Mouse (Mus musculus) layer of hippocampus, adult 2 months (tissue): ENCODE results near the gene Stard3nl. TPM values are rescaled to one million over a fixed set of nuclear protein-coding genes. Genes with fewer than 3 reads are reported as not detected.

ENCODE experiments used
- DNase-seq, 2 experiments: peaks; one replicate each; pipeline ENCODE4 v3.0.0; 2022; ENCODE audit warnings: low spot score in 2 of 2
- H3K27ac ChIP-seq: fragments of 200-600 bp; 2 replicates; pipeline ENCODE4 v1.8.1; 2022
- H3K4me3 ChIP-seq: fragments of 200-600 bp; 2 replicates; pipeline ENCODE4 v1.8.1; 2022; ENCODE audit warnings: mild to moderate bottlenecking
- CTCF ChIP-seq: fragments of 200-600 bp; conservative IDR thresholded peaks from 2 replicates; pipeline ENCODE4 v1.8.1; 2022; ENCODE audit warnings: antibody characterized with exemption, mild to moderate bottlenecking, moderate library complexity
- long read RNA-seq, 2 experiments: library from polyadenylated mRNA; stranded (forward); transcript quantifications; one replicate each; pipeline ENCODE4 v2.0.0; 2021; ENCODE audit warnings: borderline mapping rate in 2 of 2
- total RNA-seq, 2 experiments: library from RNA; stranded (reverse); gene quantifications; 2 replicates each; pipeline ENCODE4 v1.2.3; 2021

The Stard3nl gene
- total RNA-seq, result 10 to 100 TPM; 59.9 to 64.9 TPM
- long read RNA-seq, experiment 1, transcript Stard3nl-201 (9 exons, 1,327 nt), result major isoform, 37 of 43 reads
- long read RNA-seq, experiment 1, partial matches to known transcripts, result 0 of 43 reads
- long read RNA-seq, experiment 1, other reads (novel, unspliced or antisense), result 4 of 43 reads
- long read RNA-seq, experiment 2, transcript Stard3nl-206 (8 exons, 1,074 nt), result minor isoform, 5 of 69 reads
- long read RNA-seq, experiment 2, transcript Stard3nl-201 (9 exons, 1,327 nt), result major isoform, 56 of 69 reads
- long read RNA-seq, experiment 2, partial matches to known transcripts, result 0 of 69 reads
- long read RNA-seq, experiment 2, other reads (novel, unspliced or antisense), result 7 of 69 reads

DNA sequence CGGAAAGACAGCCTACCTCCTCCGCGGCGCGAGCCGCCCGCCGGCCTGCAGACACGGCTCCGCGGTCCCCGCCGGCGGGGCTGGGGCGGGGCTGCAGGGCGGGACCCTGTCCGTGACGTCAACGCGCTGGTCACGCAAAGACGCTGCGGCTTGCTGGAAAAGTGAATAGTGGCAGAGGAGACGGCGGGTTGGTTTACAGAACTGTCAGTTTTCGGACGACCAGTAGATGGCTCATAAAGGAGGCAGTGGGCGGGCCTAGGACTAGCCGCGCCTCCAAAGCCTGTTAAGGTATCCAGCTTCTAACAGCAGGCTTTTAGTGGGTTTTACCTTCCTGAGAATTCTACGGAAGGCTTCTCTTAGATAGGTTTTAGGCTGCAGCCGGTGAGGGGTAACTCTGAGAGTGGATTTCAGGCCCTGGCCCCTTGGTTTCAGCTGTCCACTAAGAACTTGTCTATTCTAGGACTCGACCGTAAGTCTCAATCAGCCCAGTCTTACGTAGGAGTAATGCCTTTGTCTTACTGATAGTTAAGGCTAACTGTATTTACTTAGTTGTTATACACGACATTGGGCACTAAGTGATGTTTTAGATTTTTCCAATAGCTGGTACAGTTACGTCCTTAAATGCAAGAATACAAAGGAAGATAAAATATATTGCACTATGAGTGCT, at the start of gene Stard3nl:
TSS of gene Stard3nl (minus strand) at position 108 of the 667 bp plus-strand sequence.
- Histone ChIP-seq H3K4me3 (peak within 1 kb of the TSS; percentile 75), H3K27ac (peak within 1 kb of the TSS; percentile 99)
- DNase-seq, result peak; percentile 99
- TF ChIP-seq CTCF, result peak; percentile 58

DNA sequence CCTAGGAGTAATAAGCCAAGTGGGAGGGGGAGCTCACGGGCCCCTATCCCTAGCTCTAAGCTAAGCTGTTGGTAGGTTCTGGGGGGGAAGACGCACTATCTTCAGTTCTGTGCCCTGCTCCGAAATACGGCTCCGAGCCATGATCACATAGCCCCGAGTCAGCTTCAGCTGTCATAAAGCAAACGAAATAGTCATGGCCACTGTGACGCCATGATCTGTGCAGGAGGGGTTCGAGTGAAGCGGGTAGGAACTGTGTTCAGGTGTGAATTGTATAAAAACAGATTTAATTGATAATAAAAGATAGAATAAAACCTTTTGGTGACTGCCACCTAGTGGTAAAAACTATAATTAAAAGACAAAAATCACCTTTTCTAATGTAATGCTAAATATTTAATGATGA, 42.4 kb upstream of the Stard3nl start:
- Histone ChIP-seq H3K4me3 (no peak overlapping the region; the same call in 1 of the 2 replicates), H3K27ac (no peak overlapping the region)
- peak in 1 of 2 experiments; percentile 11 for DNase-seq
- TF ChIP-seq CTCF, result peak; percentile 83

DNA sequence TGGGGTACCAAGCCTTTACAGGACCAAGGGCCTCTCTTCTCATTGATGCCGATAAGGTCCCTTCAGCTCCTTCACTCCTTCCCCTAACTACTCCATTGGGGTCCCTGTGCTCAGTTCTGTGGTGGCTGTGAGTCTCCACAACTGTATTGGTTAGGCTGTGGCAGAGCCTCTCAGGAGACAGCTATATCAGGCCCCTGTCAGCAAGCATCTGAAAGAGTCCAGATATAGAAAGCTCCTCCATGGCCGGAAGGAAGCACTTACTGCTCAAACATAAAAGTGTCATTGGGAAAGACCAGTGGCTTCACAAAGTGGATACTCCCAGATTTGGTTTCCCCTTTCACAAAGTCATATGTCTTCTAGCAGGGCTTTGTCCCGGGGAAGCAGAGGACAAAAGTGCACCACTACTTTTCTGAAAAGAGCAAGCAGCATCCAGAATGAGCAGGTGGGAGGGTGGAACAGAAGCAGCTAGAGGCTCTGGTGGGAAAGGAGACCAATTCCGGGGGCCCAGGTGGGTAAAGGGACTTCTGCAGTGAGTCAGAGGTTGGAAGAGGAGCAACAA, 34.3 kb upstream of the Stard3nl start:
- DNase-seq, result no peak
- no peak overlapping the region for H3K4me3 ChIP-seq
- no peak overlapping the region for H3K27ac ChIP-seq
- TF ChIP-seq CTCF, result no peak

DNA sequence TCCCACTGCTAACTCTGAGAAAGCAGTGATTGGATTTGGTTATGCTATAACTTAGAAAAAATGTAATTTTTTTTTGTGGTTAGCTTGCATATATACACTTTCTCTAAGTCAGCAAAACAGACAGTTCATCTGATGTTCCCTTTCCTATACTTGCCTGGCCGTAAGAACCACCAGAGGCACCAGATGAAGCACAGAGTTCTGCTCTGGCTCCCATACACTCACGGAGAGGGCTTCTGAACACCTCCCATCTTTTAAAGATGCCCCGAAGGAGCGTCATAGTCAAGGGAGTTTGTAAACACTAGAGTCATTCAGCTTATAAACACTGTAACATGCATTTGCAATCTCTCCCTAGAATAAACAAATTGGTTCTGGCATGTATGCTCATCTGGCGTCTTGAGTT, 32.5 kb upstream of the Stard3nl start:
- DNase-seq, result no peak
- H3K27ac ChIP-seq, result no peak overlapping the region
- no peak for TF ChIP-seq CTCF
- no peak overlapping the region for H3K4me3 ChIP-seq

DNA sequence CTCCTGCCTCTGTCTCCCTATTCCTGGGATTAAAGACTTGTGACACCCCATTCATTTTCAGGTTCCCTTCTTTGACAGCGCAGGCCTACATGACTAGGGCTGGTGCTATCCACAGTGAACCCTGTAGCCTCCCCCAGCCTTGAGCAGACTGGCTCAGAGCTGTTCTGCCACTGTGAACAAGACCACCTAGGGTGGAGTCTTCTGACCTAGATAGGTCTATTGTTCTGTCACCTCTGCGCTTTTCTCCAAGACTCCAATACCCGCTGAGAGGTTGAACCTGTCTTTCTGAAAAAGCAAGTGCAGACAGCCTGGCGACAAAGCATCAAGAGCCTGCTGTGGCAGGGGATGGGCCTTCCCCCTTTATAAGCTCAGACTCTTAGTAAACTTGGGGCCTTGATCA, 29.0 kb upstream of the Stard3nl start:
- Histone ChIP-seq H3K4me3 (no peak overlapping the region), H3K27ac (no peak overlapping the region)
- no peak for DNase-seq
- TF ChIP-seq CTCF, result no peak

DNA sequence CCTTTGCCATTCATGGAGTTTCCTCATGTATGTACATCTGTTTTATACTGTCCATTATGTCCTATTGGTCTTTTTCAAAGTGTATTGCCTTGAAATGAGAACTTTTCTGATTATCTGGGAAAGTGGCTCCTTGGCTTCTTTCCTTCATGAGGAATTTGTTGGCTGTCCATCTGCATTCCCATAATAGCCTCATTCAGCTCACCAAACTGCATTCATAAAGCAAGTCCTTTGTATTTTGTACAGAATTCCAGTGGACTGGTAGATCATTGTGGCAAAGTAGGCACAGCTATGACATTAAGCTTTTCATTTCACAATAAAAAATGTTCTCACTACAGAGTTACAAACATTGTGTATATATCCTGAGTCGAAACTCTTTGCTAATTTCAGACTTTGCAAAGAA, 26.9 kb upstream of the Stard3nl start:
- Histone ChIP-seq H3K27ac (peak overlapping the region; percentile 23; the same call in 1 of the 2 replicates), H3K4me3 (no peak overlapping the region)
- TF ChIP-seq CTCF, result no peak
- no peak for DNase-seq

DNA sequence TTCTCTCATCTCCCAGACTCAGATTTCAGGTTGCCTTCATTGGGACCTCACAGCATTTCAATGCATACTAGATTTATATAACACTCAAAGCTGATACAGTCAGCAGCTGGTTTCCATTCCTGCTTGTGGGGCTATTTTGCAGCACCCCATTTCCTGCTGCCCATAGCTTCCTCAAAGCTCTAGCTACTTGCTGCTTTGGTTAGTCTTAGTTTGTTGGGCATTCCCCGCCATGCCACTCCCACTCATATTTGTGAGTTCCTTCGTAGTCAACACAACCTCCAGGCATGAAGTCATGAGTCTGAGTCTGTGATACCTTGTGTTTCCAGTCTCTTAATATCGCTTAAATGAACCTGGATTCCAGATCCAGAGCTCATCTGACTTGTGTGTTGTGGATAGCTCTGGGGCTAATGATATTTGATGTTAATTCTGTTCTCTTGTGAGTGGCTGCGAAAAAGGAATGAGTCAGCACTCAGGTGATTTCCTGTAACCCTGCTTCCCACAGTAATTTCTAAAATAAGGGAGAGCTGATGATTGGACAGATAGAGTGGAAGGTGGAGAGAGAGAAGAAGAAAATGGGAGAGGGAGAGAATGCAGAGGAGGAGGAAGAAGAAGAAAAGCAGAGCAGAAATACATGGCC, 22.4 kb upstream of the Stard3nl start:
- Histone ChIP-seq H3K27ac (no peak overlapping the region), H3K4me3 (no peak overlapping the region)
- TF ChIP-seq CTCF, result no peak
- no peak for DNase-seq

DNA sequence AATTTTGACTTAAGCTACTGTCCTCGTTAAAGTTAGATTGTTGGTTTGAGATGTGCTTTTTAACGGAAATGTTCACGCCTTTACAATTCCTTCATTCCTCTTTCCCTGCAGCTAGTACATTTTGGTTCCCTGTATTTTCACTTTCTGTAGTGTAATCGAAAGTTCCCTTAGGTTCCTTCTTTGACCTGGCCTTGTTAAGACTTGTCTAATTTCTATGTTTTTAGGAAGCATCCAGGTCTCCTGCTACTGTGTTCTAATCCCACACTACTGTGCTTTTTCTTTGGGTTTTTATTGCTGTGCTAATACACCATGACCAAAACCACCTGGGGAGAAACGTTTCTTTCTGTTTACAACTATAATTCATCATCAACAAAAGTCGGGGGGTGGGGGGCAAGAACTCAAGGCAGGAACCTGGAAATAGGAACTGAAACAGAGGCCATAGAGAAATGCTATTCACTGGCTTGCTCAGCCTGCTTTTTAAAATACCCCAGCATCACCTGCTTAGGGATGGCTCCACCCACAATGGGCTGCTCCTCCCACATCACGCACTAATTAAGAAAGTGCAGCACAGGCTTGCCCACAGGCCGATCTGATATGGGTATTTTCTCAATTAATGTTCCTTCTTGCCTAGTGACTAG, 20.4 kb upstream of the Stard3nl start:
- Histone ChIP-seq H3K4me3 (no peak overlapping the region), H3K27ac (no peak overlapping the region)
- DNase-seq, result no peak
- no peak for TF ChIP-seq CTCF

DNA sequence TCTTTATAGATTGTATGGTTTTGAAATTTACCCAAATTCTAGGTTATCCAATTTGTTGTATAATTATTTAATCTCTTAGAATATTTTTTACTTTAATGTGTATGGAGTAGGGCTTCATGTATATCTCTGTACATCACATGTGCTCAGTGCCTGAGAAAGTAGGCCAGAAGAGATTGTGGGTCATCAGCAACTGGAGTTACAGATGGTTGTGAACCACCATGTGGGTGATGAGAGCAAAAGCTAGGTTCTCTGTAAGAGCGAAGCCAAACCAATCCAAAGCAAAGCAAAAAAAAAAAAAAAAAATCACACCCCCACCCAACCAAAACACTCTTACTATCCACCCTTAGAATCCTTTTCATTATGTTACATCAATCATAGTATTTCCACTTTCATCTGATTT, 19.7 kb upstream of the Stard3nl start:
- no peak for TF ChIP-seq CTCF
- DNase-seq, result no peak
- H3K4me3 ChIP-seq, result no peak overlapping the region
- H3K27ac ChIP-seq, result no peak overlapping the region

DNA sequence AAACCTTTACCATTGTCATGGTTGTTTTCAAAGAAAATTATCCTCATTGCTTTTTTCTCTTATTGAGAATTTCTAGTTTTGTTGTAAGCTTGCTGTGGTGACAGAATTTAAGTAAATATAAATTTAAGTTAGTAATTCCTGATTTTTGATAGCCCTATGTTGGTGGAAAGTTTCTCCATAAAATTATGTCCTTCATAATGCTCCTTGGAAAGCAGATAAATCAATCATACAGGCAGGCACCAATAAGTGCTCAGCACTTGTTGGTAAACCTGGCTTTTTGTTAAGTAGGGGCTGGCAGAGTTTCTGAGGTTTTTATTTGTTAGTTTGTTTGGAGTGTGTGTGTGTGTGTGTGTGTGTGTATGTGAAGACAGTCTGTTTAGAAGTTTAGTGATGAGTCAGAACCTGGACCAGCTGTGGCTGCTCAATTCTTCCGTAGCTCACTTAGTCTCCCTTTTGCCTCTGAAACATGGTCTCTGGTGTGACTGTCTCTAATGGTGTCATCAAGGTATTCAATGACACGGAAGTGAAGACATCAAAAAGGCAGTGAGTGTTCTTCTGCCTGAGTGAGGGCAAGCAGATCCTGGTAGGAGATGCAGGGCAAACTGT, 16.8 kb upstream of the Stard3nl start:
- H3K27ac ChIP-seq, result no peak overlapping the region
- no peak overlapping the region for H3K4me3 ChIP-seq
- DNase-seq, result no peak
- TF ChIP-seq CTCF, result no peak

DNA sequence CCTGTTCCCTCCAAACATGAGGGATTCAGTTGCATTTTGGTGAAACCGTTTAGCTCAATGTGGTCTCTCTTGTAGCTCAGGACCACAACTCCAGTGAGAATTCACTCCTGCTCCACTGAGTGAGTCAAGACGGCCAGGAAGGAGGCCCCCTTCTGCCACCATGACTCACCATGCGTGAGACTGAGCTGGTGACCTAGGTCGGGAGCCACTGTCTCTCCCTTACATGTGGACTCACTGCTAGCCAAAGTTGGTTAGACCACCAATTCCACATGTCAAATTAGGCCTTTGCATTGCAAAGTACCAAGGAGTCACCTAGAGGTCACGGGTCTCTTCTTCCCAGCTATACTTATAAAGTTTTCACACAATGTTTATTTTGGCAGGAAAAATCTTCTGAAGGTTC, 16.3 kb upstream of the Stard3nl start:
- no peak for TF ChIP-seq CTCF
- Histone ChIP-seq H3K27ac (no peak overlapping the region), H3K4me3 (no peak overlapping the region)
- no peak for DNase-seq

DNA sequence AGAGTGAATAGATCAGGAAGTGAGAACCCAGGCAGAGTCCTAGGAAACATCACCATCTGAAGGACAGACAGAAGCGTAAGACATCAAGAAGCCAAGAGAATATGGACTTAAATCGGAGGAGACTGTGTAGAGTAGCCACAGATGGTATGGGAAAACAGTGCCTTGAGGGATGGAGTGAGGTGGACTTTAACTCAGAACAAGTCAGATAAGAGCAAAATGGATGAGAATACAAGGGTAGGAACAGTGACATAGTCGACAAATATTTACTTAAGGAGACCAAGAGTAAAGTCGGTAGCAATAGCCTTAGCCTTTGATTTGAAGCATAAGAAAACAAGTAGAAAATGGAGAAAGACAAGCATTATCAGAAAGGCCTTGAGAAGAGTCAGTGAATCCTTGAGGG, 15.1 kb upstream of the Stard3nl start:
- Histone ChIP-seq H3K4me3 (no peak overlapping the region), H3K27ac (no peak overlapping the region)
- no peak for DNase-seq
- no peak for TF ChIP-seq CTCF
